Mouse (Mus musculus): Measurements from ENCODE around the gene Olfr851.

The Olfr851 gene

DNA sequence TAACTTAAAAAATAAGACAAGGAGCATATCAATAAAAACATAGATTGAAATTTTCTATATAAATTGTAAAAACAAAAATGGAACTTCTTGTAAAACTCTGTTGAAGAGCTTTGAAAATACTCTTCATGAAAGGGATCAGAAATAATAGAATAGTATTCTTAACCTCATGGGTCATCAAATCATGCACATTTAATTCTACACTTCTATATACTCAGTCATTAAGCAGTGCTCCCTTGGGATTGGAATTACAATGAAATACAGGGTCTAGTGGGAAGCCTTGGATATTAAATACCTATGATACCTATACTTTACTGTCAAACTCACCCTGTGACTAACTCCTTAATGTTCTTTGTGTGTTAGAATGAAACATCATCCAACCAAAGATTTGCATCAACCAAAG, at the start of gene Olfr851:
Olfr851 (plus strand) TSS at position 301 of the 400 bp plus-strand sequence.
- no peak for DNase-seq

DNA sequence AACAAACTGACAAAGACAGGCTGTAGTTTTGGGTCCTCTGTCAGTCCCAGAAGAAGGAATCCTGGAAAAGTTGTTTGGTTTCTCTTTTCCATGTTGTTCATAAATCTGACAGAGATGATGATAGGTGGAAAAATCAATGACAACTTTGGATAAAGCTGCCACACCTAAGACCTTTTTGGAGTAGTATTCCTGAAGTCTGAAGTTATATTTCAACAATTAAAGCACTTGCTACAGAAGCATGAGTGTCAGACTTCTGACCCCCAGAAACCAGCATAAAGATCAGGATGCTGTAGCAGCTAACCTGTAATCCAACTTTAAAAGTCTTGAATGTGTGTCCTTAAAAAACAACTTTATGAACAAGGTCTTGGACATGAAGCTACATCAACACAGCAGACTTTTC, 14.9 kb upstream of the Olfr851 start, which contains the start of gene Olfr850:
Olfr850 (minus strand) TSS at position 101 of the 400 bp plus-strand sequence.
- no peak for DNase-seq

DNA sequence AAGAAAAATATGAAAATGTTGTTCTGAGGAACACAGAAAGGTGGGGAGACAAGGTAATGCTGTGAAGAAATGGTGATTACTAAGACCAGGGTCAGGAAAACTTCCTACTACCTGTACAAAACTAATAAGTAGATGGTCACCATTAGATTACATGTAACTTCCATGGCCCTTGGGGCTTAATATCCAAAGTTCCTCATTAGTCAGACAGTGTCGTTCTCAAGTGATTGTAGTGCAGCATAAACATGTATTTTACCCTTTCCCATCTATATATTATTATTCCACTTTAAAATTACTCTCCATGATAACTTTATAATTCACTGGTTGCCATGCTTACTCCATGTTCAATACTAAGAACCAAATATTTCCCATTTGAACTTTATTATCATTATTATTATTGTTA, 47.9 kb downstream of the Olfr851 start, which contains the start of gene Olfr853:
Olfr853 (minus strand) TSS at position 101 of the 400 bp plus-strand sequence.
- DNase-seq: no peak
